Mouse (Mus musculus) limb, embryonic 13.5 days (tissue): ENCODE data around the gene Tmtc2. TPM values are rescaled to one million over a fixed set of nuclear protein-coding genes. Genes with fewer than 3 reads are reported as not detected.

Experiments used
- ATAC-seq: fragments of 200-750 bp; cut with Nextera tagmentation; 2 replicates; pipeline ENCODE4 v1.8.0; 2017; ENCODE audit warnings: low read depth, moderate number of reproducible peaks, moderate TSS enrichment; ENCODE audit not compliant: low FRiP score
- H3K27ac ChIP-seq: fragments of 300-500 bp; sonication (generic); 2 replicates; pipeline ENCODE4 v1.5.1; 2015; ENCODE audit warnings: inconsistent platforms, mild to moderate bottlenecking, moderate library complexity
- H3K27me3 ChIP-seq: fragments of 300-500 bp; sonication (generic); 2 replicates; pipeline ENCODE4 v1.6.1; 2015; ENCODE audit warnings: mild to moderate bottlenecking, inconsistent platforms
- H3K36me3 ChIP-seq: fragments of 300-500 bp; sonication (generic); 2 replicates; pipeline ENCODE4 v1.6.1; 2015; ENCODE audit warnings: inconsistent platforms, mild to moderate bottlenecking, moderate library complexity
- H3K4me1 ChIP-seq: fragments of 300-500 bp; sonication (generic); 2 replicates; pipeline ENCODE4 v1.6.1; 2015; ENCODE audit warnings: inconsistent platforms
- H3K4me2 ChIP-seq: fragments of 300-500 bp; sonication (generic); replicated peaks from 2 replicates; pipeline ENCODE4 v1.6.1; 2015; ENCODE audit warnings: inconsistent platforms, mild to moderate bottlenecking, moderate library complexity
- H3K4me3 ChIP-seq: fragments of 300-500 bp; sonication (generic); 2 replicates; pipeline ENCODE4 v1.5.1; 2015; ENCODE audit warnings: moderate library complexity, mild to moderate bottlenecking, inconsistent platforms
- H3K9ac ChIP-seq: fragments of 300-500 bp; sonication (generic); 2 replicates; pipeline ENCODE4 v1.6.1; 2015; ENCODE audit warnings: mild to moderate bottlenecking, inconsistent platforms
- H3K9me3 ChIP-seq: fragments of 300-500 bp; sonication (generic); 2 replicates; pipeline ENCODE4 v1.6.1; 2016; ENCODE audit warnings: inconsistent platforms
- WGBS: fragments of 180-500 bp; shearing (Covaris S2); methylation state at CpG from one replicate; pipeline ENCODE4 v1.1.7; 2015; 5-methylcytosine and 5-hydroxymethylcytosine counted together
- polyA plus RNA-seq: library from polyadenylated mRNA; unstranded; fragments of >200 nt; fragmentation: Nextera tagmentation; extraction: Ambion mirVana; gene quantifications from 2 replicates; pipeline ENCODE4 v1.2.1, GENCODE M21; 2015

Gene Tmtc2
- polyA plus RNA-seq, 1 experiment from 2014 or later, result 23.3 TPM

DNA sequence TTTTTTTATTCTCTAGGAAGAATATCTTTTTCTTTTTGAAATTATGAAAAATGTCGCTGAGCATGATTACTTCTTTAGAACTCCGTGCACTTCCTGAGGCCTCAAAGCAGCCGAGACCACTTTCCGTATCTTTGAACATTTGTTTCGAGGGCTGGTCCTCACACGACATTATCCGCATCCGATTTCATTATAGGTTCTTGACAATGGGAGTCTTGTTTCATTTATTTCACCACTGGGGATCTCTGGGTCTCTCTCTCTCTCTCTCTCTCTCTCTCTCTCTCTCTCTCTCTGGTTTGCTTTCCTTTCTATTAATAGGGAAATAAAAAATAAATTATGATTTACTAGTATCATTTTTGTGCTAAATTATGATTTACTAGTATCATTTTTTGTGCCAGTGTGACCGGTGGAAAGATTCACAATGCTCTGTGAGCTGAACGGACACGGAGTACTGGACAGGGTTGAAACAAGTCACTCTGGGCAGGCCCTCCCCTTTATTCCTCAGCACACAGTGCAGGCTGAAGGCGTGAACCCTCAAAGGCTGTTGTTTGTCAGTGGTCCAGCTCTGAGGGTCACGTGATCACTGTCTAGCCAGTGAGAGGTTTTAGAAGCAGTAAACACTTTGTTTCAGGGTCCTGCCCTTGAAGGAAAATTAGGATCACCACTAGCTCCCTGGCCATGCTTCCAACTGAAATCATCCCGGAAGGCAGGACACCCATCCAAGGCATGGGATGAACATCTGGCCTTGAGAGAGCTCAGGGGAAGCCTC lies 84.1 kb downstream of the Tmtc2 start:
- Histone ChIP-seq H3K4me2 (no peak overlapping the region), H3K27ac (no peak overlapping the region), H3K36me3 (no peaks in the 10 kb centered on the region), H3K9ac (no peak overlapping the region), H3K27me3 (no peaks in the 10 kb centered on the region), H3K4me3 (no peak overlapping the region), H3K4me1 (peaks cover 28% of the 10 kb centered on the region), H3K9me3 (no peaks in the 10 kb centered on the region)
- no peak; the same call in 1 of the 2 replicates for ATAC-seq
- WGBS, result 71% methylated on average over 14 of the region's 14 CpGs

DNA sequence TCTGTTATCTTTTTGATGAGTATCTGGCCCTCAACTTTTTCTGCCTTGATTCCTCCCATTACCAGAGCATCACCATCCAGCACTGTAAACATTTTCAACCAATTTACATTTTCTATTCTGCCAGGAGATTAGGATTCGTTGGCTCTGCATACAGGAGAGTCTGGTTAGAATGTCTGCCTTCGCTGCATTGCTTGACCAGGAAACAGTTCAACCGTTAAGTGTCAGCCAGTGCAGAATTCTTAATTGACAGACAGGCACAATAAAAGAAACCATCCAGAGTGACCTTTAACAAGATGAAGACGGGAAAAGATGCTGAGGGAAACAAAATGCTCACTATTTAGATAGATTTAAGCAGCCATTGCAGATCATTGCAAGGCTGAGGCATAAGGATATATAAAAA lies 87.3 kb downstream of the Tmtc2 start:
- no peak for ATAC-seq
- 46% methylated on average over 4 of the region's 4 CpGs for WGBS
- no peak overlapping the region for H3K27ac ChIP-seq

DNA sequence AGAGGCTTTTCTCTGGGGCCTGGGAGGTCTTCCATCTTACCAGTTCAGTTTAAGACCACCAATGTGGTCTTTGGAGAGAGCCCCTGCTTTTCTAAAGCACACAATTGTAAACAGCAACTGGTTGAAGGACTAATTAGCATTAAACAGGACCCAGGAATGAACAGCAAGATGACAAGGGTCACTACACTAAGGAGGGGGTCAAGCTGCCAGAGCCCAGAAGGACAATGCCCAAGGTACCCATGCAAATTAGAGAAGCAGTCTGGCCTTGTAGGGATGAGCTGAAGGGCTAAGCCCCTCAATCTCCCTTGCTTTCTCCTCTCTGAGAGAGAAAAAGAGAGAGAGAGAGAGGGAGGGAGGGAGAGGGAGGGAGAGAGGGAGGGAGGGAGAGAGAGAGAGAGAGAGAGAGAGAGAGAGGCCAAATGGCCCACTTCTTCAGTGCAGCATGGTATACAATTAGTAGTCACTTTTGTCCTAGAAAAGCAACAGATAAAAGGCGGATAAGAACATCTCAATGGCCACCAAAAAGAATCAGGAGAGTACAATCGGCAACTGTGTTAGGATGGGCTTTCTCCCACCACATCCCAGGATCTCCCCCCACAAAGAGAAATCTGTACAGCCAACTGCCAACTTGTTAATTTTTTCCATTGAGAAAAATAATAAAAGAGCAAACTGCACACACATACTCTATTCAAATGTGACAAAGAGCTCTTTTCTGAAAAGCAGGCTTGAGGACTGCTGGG lies 89.7 kb downstream of the Tmtc2 start:
- Histone ChIP-seq H3K27me3 (no peaks in the 10 kb centered on the region), H3K27ac (no peak overlapping the region), H3K9me3 (no peaks in the 10 kb centered on the region), H3K4me1 (0 out of 2 replicates have a peak, but pooled peaks cover 6% of the 10 kb centered on the region), H3K4me3 (no peak overlapping the region), H3K9ac (no peak overlapping the region), H3K4me2 (no peak overlapping the region), H3K36me3 (peaks cover 8% of the 10 kb centered on the region; the same call in 1 of the 2 replicates)
- 73% methylated on average over 2 of the region's 2 CpGs for WGBS
- ATAC-seq, result no peak

More for the DNA sequence above, 87.3 kb downstream of the Tmtc2 start:
- Histone ChIP-seq H3K9ac (no peak overlapping the region), H3K4me1 (peaks cover 14% of the 10 kb centered on the region; the same call in 1 of the 2 replicates), H3K9me3 (no peaks in the 10 kb centered on the region), H3K4me2 (no peak overlapping the region), H3K27me3 (no peaks in the 10 kb centered on the region), H3K36me3 (peaks cover 6% of the 10 kb centered on the region; the same call in 1 of the 2 replicates), H3K4me3 (no peak overlapping the region)

DNA sequence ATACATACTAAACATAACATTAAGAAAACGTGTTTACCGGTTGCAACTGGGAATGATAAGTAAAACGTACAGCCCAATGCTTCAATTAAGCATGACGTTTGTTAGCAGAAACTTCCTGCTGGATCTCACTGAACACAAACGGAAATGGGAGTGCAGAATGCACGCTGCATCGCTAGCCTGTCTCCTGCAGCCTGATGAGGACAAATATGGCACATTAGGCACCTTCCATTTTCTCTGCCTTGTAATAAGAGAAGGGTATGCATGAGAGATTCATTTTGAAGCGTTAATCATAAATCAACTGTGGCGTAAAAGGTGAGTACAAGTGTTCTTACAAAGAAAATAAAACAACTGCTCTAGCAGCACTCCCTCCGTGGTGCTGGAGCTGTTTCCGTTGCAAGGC lies 94.5 kb downstream of the Tmtc2 start:
- Histone ChIP-seq H3K36me3 (peaks cover 13% of the 10 kb centered on the region; the same call in 1 of the 2 replicates), H3K4me1 (0 out of 2 replicates have a peak, but pooled peaks cover 6% of the 10 kb centered on the region), H3K4me2 (no peak overlapping the region), H3K4me3 (no peak overlapping the region), H3K27me3 (no peaks in the 10 kb centered on the region), H3K9me3 (no peaks in the 10 kb centered on the region), H3K27ac (no peak overlapping the region), H3K9ac (no peak overlapping the region)
- ATAC-seq, result no peak
- WGBS, result 53% methylated on average over 11 of the region's 11 CpGs

- no peaks in the 10 kb centered on the region for H3K9me3 ChIP-seq
- H3K27me3 ChIP-seq, result no peaks in the 10 kb centered on the region
- peaks cover 13% of the 10 kb centered on the region; the same call in 1 of the 2 replicates for H3K36me3 ChIP-seq
- no peak overlapping the region for H3K4me3 ChIP-seq
- no peak overlapping the region for H3K4me2 ChIP-seq
- no peaks in the 10 kb centered on the region for H3K4me1 ChIP-seq
- 87% methylated on average over 18 of the region's 18 CpGs for WGBS
- no peak for ATAC-seq
- H3K27ac ChIP-seq, result no peak overlapping the region
- no peak overlapping the region for H3K9ac ChIP-seq
Observed at GRCm38 (mm10) chr10:105477623-105478238, 96.5 kb downstream of the Tmtc2 start.

- peaks cover 5% of the 10 kb centered on the region; the same call in 1 of the 2 replicates for H3K36me3 ChIP-seq
- no peak overlapping the region for H3K4me2 ChIP-seq
- H3K9ac ChIP-seq, result no peak overlapping the region
- no peak for ATAC-seq
- H3K27ac ChIP-seq, result no peak overlapping the region
- no peak overlapping the region for H3K4me3 ChIP-seq
- no peaks in the 10 kb centered on the region for H3K9me3 ChIP-seq
- H3K27me3 ChIP-seq, result no peaks in the 10 kb centered on the region
- H3K4me1 ChIP-seq, result peaks cover 3% of the 10 kb centered on the region; the same call in 1 of the 2 replicates
- WGBS, result 82% methylated on average over 6 of the region's 6 CpGs
Observed at GRCm38 (mm10) chr10:105474162-105474830, 100.0 kb downstream of the Tmtc2 start.

DNA sequence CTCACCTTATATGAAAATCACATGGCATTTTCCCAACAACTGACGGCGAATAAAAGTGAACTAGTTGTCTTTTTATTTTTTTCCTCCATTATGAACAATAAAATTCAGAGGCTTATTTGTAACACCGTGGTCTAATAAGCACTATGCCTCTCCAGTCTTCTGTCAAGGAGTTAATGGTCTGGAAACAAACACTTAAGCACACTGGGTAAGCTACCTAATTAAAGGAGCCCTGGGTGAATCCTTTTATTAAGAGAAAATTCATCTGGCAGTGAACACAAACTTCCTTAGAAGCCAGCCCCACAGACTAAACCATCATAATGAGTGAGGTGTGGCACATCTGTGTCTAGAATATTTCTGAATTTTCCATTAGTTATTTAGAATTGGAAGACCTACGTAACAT lies 109.9 kb downstream of the Tmtc2 start:
- Histone ChIP-seq H3K27me3 (no peaks in the 10 kb centered on the region), H3K4me1 (peaks cover 14% of the 10 kb centered on the region), H3K4me3 (no peak overlapping the region), H3K4me2 (no peak overlapping the region), H3K36me3 (no peaks in the 10 kb centered on the region; the same call in 1 of the 2 replicates), H3K27ac (no peak overlapping the region), H3K9ac (no peak overlapping the region), H3K9me3 (no peaks in the 10 kb centered on the region)
- no peak for ATAC-seq
- whole genome bisulfite sequencing, result 66% methylated on average over 4 of the region's 4 CpGs

- H3K9ac ChIP-seq, result no peak overlapping the region
Observed at GRCm38 (mm10) chr10:105453441-105453840, 120.8 kb downstream of the Tmtc2 start.

GRCm38 (mm10) chr10:105447191-105447590 lies 127.1 kb downstream of the Tmtc2 start:
- no peak overlapping the region for H3K9ac ChIP-seq
- H3K9me3 ChIP-seq, result no peaks in the 10 kb centered on the region
- H3K4me3 ChIP-seq, result no peak overlapping the region
- H3K27me3 ChIP-seq, result no peaks in the 10 kb centered on the region
- H3K4me1 ChIP-seq, result 0 out of 2 replicates have a peak, but pooled peaks cover 6% of the 10 kb centered on the region
- no peak overlapping the region for H3K4me2 ChIP-seq
- H3K36me3 ChIP-seq, result peaks cover 3% of the 10 kb centered on the region; the same call in 1 of the 2 replicates
- no peak for ATAC-seq
- H3K27ac ChIP-seq, result no peak overlapping the region
- WGBS, result 92% methylated on average over 2 of the region's 2 CpGs

More at GRCm38 (mm10) chr10:105453441-105453840, 120.8 kb downstream of the Tmtc2 start:
- ATAC-seq, result no peak
- Histone ChIP-seq H3K36me3 (0 out of 2 replicates have a peak, but pooled peaks cover 3% of the 10 kb centered on the region), H3K27me3 (no peaks in the 10 kb centered on the region), H3K4me3 (no peak overlapping the region), H3K27ac (no peak overlapping the region), H3K9me3 (no peaks in the 10 kb centered on the region), H3K4me2 (no peak overlapping the region), H3K4me1 (no peaks in the 10 kb centered on the region)
- WGBS, result 71% methylated on average over 8 of the region's 8 CpGs

DNA sequence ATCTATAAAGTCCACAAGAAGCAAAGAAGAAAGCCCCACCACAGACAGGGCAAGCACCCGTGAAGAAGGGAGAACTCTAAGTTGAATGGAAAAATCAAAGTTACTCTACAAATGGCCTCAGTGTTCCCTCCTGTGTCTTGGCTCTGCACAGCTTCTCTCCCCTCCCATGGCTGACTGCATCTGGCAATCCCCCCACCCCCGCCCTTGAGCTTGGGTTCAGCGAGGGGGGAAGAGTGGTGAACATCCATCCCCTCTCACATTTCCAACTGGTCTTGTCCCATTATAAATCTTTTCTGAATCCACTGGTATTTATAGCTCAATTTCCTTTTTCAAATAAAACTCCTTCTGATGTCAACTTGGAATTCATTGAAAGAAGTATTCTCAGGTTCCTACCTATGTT lies 129.9 kb downstream of the Tmtc2 start:
- ATAC-seq, result no peak
- Histone ChIP-seq H3K36me3 (no peaks in the 10 kb centered on the region; the same call in 1 of the 2 replicates), H3K4me2 (no peak overlapping the region), H3K4me3 (no peak overlapping the region), H3K27ac (no peak overlapping the region), H3K27me3 (no peaks in the 10 kb centered on the region), H3K9me3 (no peaks in the 10 kb centered on the region), H3K9ac (no peak overlapping the region), H3K4me1 (0 out of 2 replicates have a peak, but pooled peaks cover 7% of the 10 kb centered on the region)
- 53% methylated on average over 3 of the region's 3 CpGs for WGBS

DNA sequence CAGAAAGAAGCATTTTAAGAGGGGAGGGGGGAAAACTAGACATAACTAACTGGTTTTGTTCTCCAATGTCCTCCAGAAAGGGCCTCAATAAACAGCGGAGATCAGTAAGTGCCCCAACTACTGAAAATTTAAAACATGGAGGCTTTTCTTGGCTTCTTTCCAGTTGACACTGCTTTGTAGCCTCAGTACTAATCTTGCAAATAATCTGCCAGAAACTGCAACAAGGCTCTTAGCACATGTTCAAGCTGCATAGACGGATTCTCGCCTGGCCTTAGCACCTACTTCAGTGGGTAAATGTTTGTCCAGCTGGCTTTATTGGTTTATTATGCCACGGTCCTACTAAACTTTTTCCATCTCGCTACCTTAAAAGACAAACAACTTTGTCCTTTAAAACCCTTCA lies 139.4 kb downstream of the Tmtc2 start:
- no peak overlapping the region for H3K27ac ChIP-seq
- WGBS, result 29% methylated on average over 5 of the region's 5 CpGs

More for the DNA sequence above, 139.4 kb downstream of the Tmtc2 start:
- Histone ChIP-seq H3K36me3 (no peaks in the 10 kb centered on the region), H3K27me3 (no peaks in the 10 kb centered on the region), H3K9me3 (no peaks in the 10 kb centered on the region), H3K9ac (no peak overlapping the region), H3K4me3 (no peak overlapping the region), H3K4me2 (no peak overlapping the region), H3K4me1 (peaks cover 28% of the 10 kb centered on the region)
- ATAC-seq, result no peak; the same call in 1 of the 2 replicates
